Mouse (Mus musculus) erythroblast, adult 5-6 weeks (primary cell): Measurements from ENCODE around the gene Hyal2. TPM values are rescaled to one million over a fixed set of nuclear protein-coding genes. Genes with fewer than 3 reads are reported as not detected.
A peak's percentile ranks its signal among the peaks of the same experiment; 100 is the strongest.
"Not testable (repeated sequence)": the region's sequence is repeated elsewhere in the genome, so short reads cannot be mapped to it uniquely, and the experiment has no call there.

Experiments
- ATAC-seq: replicated peaks from 2 replicates; pipeline ENCODE4 v1.8.0; 2016; ENCODE audit warnings: moderate number of reproducible peaks, mild to moderate bottlenecking, moderate TSS enrichment, inconsistent platforms; ENCODE audit not compliant: poor library complexity, low FRiP score, severe bottlenecking
- total RNA-seq, 2 experiments: library from RNA; stranded (forward) in 1 of 2; stranded (reverse) in 1 of 2; fragments of 150-400 nt in 1 of 2; fragments of 200-764, 138-1000 nt in 1 of 2; gene quantifications; 2 replicates each; pipeline versions ENCODE4 v1.2.3 to v1.2.4; 2015 to 2017; ENCODE audit warnings: low replicate concordance in 2 of 2

Gene Hyal2
- total RNA-seq, 2 experiments from 2014 or later, result 1.9 to 4.9 TPM

DNA sequence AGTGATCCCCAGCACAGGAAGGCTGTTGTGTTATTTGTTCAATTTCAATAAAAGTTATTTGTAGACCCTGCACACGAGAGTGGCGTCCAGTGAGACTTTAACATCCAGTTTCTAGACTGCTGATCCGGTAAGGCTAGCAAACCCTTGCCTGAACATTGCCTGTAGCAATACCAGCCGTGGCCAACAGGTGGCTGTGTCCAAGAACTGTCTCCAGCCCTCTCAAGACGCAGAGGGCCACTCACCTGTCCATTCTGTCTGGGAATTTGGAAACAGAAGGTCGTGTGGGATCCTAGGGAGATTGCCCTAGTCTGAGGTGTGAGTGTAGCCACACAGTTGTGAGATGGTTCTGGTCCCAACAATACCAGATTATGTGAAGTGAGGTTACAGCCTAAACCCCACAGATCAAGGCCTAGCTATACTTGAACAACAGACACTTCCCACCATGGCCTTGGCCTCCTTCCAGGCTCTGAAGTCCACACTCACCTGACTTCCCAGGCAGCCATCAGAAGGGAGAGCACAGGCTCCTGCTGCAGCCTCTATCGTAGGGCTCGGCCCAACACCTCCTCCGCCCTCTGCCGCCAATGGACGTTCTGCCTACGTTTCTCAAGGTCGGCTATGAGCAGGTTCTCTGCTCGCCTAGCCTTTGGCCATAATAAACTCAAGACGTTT lies 1.6 kb upstream of the Hyal2 start:
- peak; percentile 45 for ATAC-seq

DNA sequence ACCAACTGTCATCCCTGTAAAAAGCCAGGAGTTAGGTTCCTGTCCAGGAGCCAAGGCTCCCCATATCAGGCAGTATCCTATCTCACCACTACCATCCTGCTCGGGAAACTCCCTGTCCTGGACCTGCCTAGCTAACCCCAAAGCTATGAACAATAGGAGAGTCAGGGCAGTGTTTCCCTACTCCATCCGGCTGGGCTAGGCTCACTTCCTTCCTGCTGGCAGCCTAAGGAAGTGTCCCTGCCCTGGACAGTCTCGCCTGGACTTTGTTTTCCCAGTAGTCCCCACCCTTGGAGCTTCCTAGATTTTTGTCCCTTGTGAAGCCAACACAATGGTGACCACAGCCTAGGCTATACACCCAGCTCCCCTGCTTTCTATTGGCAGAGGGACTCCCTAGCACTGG lies 890 bp upstream of the Hyal2 start:
- no peak for ATAC-seq

DNA sequence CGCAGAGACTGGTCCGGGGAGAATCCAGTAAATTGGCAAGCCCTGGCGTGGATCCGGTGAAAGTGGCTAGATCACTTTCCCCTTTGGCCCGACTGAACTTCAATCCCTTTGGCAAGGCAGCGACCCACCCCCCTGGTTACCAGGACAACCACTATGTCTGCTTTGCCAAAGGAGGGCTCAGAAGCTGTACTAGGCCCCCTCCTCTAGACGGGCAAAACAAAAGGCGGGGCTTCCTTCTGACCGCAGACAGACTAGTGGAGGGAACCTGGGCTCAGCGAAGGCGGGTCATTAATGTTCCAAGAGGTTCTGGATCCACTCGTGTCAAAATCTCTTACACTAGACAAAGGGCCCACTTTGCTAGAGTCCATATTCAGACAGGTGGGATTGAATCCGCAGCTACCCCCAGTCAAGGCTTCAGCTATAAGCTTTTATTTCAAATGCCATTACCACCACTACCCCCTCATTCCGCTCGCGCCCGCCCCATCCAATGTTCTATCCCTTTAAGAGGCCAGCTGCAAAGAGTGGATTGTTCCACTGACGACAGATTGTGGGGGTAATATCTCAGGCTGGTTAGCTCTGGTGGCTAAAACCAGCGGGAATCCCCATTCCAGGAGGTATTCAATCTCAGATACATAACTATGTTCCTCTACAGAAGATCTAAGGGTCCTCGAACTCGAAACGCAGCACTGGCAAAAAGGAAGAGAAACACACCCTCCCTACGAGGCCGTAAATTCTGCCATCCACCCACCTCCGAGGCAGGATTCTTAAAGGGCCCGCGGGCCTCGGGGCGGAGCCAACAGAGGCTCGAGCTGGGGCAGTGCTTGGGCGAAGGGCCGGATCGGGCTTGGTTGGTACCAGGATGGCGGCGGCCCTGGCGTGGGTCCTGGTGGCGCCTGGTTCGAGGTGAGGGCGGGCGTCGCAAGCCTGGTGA lies 851 bp downstream of the Hyal2 start:
- peak; percentile 75 for ATAC-seq

DNA sequence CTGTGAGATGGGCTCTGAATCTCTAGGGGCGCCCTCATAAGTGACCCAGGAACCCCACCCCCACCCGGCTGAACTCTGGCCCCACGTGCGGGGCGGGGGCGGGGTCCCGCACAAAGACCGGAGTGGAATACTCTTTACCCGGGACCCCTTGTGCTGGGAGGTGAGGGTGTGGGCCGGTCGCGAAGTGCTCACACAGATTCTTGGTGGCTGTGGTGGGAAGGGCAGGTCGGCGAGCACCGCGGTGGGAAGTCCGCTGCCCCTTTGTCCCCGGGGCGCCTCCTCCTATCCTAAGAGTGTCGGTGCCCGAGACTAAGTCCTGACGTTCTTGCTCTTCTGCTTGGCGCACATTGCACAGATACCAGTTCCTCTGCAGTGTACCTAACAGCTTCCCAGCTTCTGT lies 1.5 kb downstream of the Hyal2 start:
- ATAC-seq, result no peak; the same call in 1 of the 2 replicates

DNA sequence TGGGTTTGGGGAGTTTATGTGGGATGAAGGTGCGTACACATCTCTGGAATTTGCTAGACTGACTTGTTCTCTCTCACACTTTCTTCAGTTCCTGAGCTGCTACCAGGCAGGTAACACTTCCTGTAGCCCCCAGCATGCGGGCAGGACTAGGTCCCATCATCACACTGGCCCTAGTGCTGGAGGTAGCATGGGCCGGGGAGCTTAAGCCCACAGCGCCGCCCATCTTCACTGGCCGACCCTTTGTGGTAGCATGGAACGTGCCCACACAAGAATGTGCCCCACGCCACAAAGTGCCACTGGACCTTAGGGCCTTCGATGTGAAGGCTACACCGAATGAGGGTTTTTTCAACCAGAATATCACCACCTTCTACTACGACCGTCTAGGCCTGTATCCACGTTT lies 2.3 kb downstream of the Hyal2 start:
- ATAC-seq, result no peak

DNA sequence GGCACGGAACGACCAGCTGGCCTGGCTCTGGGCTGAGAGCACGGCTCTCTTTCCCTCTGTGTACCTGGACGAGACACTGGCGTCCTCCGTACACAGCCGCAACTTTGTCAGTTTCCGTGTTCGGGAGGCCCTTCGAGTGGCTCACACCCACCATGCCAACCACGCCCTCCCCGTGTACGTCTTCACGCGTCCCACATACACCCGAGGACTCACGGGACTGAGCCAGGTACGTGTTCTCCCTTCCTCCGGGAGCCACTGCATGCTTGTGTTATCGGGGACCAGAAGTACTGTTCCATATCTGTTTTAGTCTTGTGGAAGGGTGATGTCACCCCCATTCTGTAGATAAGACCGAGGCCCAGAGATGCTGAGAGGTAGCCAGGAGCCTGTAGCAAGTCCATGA lies 3.1 kb downstream of the Hyal2 start:
- peak; percentile 40 for ATAC-seq

DNA sequence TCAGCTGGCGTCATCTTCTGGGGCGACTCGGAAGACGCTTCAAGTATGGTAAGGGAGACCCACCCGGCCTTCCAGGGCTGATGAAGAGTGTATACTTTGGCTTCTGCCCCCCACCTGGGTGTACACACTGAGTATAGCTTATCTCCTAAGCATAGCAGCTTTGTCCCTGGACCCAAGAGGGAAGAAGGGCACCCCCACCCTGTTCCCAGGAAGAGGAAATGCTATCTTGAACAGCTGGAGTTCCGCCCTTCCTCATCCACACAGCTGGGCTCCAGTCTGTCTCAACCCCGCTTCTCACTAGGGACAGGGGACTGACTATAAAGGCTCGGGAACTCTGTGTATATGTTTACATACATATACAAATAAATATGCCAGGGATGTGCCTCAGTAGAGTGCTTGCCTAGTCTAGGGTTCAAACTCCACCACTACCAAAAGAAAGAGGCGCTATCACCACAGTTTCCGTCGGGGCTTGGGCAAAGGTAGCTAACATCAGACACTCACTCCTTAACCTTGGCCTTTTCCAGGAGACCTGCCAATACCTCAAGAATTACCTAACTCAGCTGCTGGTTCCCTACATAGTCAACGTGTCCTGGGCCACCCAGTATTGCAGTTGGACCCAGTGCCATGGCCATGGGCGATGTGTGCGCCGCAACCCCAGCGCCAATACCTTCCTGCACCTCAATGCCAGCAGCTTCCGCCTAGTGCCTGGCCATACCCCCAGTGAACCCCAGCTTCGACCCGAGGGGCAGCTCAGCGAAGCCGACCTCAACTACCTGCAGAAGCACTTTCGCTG lies 4.0 kb downstream of the Hyal2 start:
- ATAC-seq, result no peak

DNA sequence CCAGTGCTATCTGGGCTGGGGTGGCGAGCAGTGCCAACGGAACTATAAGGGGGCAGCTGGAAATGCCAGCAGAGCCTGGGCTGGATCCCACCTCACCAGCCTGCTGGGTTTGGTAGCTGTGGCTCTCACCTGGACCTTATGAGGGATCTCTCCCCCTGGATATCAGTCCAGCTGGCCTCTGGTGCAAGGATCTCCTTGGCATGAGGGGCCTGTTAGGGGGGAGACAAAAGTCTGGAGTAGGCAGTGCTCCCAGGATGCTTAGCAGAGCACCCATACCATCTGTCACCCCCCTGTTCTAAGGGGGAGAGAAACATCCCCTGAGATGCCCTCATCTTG lies 4.5 kb downstream of the Hyal2 start:
- ATAC-seq, result no peak

DNA sequence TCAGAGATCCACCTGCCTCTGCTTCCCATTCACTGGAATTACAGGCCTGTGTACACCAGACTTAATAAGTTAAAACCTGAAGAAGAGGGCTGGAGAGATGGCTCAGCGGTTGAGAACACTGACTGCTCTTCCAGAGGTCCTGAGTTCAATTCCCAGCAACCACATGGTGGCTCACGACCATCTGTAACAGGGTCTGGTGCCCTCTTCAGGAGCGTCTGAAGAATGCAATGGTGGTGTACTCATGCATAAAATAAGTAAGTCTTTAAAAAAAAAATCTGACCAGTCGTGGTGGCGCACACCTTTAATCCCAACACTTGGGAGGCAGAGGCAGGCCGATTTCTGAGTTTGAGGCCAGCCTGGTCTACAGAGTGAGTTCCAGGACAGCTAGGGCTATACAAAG lies 6.0 kb downstream of the Hyal2 start:
- ATAC-seq, result not testable (repeated sequence)

DNA sequence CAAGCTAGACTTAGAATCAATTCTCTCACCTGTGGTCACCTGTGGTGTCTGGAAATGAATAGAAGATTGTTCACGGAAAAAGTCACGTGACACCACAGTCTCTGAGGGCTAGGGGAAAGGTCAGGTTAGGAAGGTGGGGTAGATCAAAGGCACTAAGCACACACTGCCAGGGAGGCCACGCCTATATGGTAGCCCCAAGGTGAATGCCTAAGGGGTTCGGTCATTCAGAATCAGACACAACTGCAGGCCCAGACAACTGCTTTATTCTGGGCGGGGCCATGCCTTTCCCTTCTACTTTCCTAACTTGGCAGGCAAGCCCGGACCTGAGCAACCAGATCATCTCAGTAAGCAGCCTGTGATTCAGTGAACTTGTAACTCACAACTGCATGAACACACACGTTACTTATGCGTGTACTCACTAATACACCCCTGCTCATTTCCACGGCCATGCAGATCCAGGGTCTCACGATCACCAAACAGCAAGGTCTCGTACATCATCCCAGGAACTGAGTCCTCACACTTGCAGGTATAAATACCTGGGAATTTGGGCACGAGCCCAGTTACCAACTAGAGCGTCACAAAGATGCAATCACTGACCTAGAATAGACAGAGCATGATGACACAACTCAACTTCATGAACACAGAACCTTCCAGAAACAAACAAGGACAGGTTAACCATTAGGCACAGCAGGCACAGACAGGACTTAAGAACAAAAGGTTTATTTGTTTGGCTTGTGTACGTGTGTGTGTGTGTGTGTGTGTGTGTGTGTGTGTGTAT lies 8.0 kb downstream of the Hyal2 start:
- no peak for ATAC-seq

DNA sequence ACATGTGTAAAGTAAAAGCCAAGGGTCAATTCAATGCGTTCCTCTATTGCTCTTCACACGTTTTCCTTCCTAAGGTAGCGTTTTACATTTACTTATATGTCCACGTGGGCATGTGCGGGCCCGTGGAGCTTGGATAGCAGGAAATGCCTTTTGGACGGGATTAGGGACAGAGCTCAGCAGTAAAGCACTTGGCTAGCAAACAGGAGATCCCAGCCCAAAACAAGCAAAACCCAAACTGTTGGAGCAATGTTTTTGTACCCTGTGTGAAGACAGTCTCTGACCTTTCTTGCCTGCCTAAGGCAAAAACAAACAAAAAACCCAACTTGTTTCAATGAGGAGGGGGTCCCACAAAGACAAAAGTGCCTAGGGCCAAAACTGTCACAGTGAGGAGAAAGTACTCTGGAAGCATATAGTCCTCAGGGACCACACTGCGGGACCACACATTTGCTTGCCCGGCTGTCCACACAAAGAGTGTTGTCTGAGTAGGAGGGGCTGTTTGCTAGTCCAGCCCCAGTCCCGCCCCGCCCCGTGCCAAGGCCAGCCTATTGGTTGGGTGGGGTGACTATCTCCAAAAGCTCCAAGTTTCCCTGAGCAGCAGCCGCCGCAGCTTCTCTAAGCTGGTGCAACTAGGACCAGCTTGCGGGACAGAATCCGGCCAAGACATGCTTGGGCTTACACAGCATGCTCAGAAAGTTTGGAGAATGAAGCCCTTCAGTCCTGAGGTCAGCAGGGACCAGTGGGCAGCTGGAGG lies 8.8 kb downstream of the Hyal2 start, which contains the start of gene Hyal1:
TSS of gene Hyal1 (plus strand) at position 571 of the 751 bp plus-strand sequence.
- ATAC-seq, result peak; percentile 78

DNA sequence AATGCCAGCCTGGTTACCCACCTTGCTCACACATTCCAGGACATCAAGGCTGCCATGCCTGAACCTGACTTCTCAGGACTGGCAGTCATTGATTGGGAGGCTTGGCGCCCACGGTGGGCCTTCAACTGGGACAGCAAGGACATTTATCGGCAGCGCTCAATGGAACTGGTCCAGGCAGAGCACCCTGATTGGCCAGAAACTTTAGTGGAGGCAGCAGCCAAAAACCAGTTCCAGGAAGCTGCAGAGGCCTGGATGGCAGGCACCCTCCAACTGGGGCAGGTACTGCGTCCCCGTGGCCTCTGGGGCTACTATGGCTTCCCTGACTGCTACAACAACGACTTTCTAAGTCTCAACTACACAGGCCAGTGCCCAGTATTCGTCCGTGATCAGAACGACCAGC lies 10.1 kb downstream of the Hyal2 start:
- no peak for ATAC-seq

DNA sequence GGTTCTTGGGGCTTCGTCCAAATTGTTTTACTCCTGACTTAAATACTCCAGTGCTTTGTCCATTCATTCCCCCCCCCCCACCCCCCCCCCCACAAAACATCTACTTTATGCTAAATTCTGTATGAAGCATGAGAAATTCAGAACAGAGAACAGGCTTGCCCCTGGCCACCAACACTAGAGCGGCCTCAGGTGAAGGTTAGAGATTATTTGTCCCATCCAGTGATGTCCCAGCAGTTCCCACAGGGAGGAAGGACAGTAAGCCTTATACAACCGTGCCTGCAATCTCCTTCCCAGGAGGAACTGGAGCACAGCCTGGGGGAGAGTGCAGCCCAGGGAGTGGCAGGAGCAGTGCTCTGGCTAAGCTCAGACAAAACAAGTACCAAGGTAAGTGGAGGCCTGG lies 10.8 kb downstream of the Hyal2 start, which contains the start of gene Naa80:
TSS of gene Naa80 (plus strand) at position 301 of the 400 bp plus-strand sequence.
- no peak for ATAC-seq

DNA sequence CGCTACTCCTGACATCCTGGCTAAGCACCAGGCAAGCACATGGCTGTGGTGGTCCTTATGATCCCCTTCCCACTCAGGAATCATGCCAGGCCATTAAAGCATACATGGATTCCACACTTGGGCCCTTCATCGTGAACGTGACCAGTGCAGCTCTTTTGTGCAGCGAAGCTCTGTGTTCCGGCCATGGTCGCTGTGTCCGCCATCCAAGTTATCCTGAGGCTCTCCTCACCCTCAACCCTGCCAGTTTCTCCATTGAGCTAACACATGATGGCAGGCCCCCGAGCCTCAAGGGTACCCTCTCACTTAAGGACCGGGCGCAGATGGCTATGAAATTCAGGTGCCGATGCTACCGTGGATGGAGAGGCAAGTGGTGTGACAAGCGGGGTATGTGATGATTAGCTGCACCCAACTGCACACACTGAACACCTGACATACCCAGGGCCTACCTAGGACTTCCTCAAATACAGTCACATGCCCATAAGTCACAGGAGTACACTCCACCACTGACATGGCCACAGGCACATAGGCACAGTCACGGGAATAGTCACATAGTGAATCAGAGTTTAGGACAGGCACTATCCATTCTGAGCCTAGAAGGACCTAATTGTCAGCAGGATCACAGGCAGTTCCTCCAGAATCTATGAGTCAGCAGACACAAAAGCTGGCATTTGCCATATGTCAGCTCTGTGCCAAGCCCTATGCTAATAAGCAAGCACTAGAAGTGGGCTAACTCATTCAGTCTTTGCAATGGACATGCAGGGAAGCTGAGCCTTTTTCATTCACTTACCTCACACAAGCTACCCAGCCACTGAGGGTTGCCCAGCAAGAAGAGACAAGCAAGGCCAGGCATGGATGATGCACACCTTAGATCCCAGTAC lies 11.5 kb downstream of the Hyal2 start:
- ATAC-seq, result no peak

DNA sequence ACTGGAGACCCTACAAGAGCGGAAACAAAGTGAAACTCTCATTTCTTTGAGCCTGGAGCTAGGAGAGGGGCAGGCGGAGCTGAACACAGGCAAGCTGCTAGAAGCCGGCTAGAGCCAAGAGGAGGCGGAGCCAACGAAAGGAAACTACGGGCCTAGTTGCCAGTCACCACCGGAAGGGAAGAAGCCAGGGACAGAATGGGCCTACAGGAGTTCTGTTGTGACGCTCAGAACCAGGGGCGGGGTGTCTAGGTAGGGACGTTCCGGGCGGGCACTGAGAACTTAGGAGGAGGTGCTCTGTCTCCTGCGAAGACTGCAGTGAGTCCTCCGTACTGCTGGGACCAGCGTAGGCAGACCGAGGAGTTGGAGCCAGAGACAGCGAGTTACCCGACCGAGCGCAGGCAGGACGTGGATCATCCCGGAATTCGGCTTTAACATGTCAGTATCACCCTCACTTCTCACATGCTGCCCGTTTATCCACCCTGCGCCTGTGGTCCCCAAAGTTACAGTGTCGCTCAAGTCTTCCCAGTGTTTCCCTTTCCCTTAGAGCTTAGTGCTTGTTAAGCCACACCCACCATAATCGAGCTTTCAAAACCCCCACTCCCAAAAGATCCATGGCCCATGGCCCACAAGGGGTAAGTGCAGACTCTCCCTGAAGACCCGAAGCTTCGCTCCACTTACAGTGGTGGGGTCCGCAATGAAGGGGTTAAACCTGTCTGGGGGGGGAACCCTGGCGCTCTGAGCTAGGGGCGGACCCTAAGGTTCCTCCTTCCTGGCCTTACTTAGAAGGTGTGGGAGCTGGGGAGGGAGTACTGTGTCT lies 13.0 kb downstream of the Hyal2 start, which contains the start of gene Hyal3:
TSS of gene Hyal3 (plus strand) at position 318 of the 817 bp plus-strand sequence.
- ATAC-seq, result peak; percentile 77

DNA sequence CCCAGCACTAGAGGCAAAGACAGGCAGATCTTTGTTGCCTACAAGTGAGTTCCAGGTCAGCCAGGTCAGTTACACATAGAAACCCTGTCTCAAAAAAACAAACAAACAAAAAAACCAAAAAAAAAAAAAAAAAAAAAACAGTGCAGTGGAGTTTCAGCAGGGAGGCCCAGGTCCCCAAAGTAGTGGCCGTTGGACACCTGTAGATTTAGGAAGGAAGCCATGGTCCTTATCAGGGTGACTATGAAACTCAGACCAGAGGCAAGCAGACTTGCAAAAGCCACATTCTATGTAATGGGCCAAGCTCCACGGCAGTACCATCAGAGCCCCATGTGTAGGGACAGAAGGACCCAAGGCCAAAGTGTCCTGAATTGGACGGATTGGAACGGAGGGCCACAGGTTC lies 13.8 kb downstream of the Hyal2 start:
- 0 out of 2 replicates have a peak, but pooled peaks have one; percentile 11 for ATAC-seq

DNA sequence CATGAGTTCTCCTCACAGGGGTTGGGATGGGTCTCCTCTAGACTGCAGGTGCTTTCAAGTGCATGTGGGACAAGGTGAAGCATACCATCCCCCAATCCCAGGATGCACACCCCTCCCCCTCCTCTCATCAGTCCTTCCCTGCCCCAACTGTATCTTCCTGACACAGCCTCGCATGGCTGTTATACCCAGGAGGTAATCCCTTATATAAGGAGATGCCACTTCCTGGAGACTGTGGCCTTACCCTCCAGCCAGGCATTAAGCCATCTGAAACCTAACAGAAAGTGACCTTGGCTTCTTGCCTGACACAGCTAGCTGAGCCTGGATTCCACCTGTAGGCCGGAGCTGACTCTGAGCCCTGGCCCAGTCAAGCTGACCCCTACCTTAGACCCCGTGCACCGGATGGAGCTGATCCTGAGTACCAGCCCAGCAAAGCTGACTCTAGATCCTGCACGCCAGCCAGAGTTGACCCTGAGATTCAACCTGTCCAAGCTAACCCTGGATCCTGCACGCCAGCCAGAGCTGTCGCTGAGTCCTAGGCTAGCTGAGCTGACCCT lies 14.8 kb downstream of the Hyal2 start:
- ATAC-seq, result no peak
